Mouse (Mus musculus) adrenal gland, postnatal 25 days (tissue): Measurements from ENCODE around the gene Meis1. TPM values are rescaled to one million over a fixed set of nuclear protein-coding genes. Genes with fewer than 3 reads are reported as not detected.

ENCODE experiments used
- DNase-seq: peaks from one replicate; pipeline ENCODE4 v3.0.0; 2021; ENCODE audit warnings: mixed read lengths
- total RNA-seq: library from RNA; stranded (reverse); gene quantifications from 2 replicates; pipeline ENCODE4 v1.2.3, GENCODE M21; 2021

The Meis1 gene
- total RNA-seq, 1 experiment from 2014 or later, result 73.6 TPM

DNA sequence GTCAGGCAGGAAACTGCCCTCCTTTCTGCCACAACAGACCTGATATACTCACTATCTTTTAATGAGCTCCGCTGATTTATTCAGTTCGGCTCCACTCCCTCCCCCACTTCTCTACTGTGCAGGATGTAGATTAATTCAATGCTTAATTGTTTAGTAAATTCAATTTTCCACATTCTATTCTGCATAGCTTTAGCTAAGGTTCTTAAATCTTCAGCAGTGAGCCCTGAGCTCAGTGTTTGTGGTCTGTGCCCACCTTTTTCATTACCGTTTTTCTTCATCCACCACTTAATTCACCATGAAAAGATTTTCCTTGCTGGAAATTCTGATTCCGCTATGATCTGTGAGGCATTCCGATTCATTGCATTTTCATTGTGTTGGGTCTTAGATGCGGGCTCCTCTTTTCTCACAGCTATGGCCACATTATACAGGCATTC lies 28.5 kb downstream of the Meis1 start:
- no peak for DNase-seq

DNA sequence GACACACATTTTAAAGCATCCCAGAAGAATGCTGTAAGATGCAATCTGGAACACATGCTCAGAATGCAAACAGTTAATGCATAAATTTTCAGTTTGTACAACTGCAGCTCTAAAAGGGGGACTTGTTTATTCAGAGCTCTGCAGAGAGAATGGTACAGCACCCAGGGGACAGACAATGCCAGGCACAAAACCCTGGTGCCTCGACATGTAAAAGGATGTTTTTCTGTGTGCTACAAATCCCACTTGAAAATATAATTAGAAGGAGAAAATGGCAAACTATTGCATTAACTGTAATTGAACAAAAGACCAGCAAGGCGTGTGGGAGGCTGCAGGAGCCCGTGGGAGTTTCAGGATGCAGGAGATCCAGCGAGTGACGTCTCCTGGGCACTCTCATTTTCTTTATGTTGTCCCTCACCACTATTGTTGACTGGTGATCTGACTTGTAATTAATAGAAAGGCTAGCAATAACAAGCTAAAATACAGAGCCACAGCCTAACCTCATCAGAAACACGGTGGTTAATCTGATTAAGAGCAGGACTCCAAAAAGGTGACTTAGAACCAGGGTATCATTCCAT lies 29.0 kb downstream of the Meis1 start:
- DNase-seq, result no peak

DNA sequence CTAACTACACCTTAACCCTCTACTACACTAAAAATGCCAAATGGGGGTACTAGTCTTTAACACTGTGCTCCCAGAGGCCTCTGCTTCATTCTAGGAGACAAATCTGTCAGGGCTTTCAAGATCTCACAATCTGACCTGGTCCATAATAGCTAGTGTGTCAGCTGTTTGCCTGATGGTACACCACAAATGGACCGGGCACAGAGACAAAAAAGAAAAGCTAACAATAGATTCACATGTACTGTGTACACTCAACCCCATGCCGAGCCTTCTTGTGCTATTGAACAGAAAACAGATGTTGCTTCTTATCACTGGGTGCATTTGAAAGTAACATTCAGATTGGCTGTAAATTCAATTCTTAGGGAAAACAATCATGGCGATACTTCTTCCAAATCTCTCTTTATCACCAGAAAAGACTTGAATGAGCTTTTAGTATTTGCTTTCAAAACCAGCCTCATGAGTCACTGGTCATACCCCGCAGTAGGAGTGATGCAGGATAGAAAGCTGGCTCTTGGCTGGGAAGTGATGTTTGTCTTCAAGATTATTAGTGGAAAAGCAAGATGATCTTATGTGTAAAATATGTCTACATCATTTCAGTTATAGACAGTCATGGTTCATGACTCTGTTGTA lies 30.0 kb downstream of the Meis1 start:
- no peak for DNase-seq

DNA sequence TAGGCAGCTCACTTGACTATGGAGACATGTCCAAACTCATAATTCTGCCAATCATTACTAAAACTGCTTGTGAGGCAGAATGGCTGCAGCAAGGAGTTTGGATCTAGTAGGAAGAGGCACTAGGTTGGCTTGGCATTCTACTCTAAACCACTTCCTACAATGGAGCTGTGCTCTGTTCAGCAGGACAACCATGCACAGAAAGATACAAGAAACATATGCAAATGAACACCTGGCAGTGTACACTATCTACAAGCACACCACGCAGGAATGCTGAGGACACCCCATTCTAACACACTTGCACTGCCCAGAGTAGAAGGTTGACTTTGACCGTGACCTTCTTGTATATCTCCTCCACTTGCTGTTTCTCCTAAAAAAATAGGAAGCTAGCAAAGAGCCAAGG lies 35.0 kb downstream of the Meis1 start:
- DNase-seq, result no peak

DNA sequence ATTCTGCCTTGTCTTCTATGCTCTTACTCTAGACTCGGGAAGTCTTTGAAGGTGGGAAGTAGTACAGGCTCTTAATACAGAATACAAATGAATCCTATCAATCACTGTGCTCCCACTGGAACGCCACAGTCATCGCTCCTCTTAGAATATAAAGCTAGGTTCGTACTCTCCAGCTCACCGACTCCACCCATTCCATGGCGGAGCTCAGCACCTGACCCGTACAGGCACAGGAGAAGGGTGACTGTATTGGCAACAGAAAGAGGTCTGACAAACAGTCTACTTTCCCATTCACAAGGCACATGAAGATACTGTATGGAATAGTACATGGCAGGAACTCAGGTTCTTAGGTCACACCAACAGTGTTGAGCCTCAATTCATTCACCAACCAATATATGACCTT lies 35.5 kb downstream of the Meis1 start:
- no peak for DNase-seq

DNA sequence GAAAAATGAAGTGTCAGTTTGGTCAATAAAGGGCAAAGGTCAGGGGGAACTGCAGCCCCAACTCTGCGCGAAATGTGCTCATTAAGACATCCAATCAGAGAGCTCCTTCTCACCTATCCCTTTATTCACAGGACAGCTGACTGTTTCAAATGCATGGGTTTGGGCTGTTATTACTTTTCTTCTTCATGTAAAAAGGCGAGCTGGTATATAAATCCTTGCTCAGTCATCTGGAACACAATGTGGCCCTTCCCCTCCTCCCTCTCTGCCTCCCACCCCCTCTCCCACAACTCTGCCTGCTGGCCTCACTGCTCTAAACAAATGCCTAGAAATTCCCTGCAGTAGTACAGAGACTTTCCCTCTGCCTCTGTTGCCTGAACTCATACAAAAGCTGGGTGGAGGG lies 36.5 kb downstream of the Meis1 start:
- no peak for DNase-seq

DNA sequence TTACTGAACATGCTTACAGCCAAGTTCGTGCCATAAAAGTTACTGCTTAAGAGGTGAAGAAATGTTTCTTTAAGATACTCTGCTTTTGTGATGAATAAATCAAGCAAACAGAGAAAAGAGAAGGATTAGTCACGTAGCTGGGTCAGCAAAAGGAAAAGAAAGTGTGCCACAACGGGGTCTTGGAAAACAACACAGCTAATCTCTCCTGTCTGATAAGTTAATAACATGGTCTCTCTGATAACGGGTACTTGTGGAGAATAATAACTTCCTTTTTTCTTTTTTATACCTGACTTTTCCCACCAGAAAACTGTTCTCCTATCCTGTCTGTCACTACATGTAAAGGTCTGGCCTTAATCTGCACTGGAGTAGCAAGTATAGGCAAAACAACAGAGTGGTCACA lies 37.4 kb downstream of the Meis1 start:
- no peak for DNase-seq

DNA sequence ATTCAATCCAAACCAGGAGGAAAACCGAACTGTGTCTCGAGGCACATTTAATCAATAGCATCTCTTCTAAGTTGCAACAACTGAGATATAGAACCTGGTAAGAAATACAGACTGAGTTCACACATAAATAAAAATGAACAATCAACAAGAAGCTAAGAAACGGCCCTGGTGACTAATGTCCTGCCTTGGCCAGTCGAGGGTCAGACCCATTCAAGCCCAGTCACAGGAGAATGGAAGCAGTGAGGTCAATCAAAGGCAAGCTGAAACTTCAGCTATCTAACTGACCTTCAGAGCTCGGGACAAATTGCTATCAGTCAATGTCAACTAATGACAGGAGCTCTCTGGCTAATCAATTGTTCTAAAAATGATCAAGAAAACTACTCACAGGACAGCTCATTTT lies 38.2 kb downstream of the Meis1 start:
- no peak for DNase-seq

DNA sequence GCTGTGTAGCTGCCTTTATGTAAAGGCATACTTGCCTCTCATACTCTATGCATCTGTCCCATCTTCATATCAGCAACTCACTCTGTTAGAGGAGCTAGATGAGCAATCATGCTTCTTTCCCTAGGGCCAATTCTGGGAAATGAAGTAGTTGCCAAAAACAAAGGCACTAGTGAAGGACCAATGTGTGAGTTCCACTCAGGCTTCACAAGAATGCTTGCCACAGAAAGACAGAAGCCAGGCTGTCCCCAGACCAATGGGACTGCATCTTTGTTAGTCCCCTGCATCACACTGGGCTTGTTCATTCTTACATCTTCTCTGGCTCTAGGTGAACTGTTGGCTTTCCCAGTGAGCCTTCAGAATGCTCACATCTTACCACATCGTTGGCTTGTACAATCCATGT lies 43.7 kb downstream of the Meis1 start:
- DNase-seq, result no peak

DNA sequence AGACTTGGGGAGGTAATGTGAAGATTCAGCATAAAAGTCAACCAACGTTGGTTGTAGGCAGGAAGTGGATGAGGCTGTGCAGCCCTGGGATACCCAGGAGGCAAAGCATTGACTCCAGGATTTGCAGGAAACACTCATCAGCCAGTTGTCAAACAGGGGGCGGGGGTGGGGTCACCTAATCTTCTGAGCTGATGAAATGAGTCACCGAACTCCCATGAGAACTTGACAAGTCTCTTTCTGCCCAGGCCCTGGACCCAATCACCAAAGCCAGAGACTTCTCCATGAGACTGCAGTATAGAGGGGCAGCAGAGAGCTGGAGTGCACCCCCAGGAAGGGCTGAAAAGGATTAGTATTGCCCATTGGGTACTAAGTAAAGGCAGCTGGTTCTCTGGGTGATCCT lies 45.0 kb downstream of the Meis1 start:
- no peak for DNase-seq

DNA sequence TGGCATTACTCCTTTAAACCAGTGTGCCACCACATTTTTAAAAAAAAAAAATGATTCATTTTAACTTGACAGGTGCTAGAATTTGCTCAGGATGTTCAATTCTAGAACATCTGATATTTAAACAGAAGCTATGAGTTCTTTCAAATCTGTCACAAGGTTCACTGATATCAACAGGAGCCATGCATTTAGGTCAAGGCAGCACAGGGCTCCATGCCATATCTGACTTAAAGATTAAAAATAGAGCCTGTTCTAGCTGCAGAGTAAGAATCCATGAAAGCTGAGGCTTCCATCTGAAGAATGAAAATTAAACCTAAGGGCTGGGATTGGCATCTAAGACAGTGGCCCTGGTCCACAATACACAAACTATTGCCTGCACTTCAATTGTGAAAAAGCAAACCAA lies 45.8 kb downstream of the Meis1 start:
- DNase-seq, result no peak

DNA sequence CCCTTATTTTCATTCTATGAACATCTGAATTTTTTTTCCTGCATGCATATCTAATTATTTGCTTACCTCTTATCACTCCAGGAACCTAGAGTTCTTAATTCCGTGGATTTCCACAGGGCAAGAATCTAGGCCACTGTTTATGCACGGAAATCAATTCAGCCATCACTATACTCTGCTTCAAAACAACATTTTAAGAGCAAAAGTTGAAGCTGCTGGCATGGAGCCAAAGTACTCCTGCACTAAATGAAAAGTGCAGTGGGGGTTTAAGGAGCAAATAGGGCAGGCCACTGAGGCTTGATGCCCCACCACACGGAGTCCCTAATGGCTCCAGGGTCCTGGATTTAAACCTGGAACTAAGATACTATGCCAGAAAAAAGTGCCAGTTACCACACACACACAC lies 47.2 kb downstream of the Meis1 start:
- DNase-seq, result no peak

DNA sequence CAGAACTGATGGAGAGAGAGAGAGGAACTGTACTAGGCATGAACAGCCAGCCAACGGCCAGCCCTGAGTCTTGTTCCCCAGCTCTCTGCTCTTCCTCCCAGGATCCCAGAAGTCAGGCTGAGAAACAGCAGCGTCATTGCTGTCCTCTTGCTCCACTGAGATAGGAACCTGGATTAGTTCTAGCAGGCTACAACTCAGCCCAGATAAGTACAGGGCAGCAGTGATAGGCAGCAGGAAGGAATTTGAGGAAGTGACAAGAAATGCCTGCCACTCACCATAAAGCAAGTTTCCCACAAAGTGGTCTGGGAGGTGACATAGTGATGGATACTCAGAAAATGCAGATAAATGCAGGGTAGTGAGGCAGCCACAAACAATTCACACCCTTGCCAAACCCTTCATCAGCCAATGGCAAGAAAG lies 48.9 kb downstream of the Meis1 start:
- DNase-seq, result no peak

DNA sequence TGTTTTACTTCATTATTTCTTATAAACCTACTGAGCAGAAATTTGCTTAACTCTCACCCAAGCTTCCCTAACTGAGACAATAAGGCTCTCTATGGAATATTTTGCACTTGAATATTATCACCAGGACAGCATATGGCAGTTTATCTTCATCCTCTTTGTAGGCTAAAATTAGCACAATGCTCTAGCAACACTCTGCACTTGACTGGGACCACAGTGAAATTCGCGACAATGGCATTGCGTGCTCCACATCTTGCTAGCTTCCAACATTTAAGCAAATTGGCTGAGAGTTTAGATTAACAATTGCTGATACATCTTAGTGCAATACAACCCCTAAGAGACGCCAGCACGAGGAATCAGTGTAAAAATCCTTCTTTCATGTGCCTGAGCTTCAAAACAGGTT lies 54.4 kb downstream of the Meis1 start:
- DNase-seq, result no peak

DNA sequence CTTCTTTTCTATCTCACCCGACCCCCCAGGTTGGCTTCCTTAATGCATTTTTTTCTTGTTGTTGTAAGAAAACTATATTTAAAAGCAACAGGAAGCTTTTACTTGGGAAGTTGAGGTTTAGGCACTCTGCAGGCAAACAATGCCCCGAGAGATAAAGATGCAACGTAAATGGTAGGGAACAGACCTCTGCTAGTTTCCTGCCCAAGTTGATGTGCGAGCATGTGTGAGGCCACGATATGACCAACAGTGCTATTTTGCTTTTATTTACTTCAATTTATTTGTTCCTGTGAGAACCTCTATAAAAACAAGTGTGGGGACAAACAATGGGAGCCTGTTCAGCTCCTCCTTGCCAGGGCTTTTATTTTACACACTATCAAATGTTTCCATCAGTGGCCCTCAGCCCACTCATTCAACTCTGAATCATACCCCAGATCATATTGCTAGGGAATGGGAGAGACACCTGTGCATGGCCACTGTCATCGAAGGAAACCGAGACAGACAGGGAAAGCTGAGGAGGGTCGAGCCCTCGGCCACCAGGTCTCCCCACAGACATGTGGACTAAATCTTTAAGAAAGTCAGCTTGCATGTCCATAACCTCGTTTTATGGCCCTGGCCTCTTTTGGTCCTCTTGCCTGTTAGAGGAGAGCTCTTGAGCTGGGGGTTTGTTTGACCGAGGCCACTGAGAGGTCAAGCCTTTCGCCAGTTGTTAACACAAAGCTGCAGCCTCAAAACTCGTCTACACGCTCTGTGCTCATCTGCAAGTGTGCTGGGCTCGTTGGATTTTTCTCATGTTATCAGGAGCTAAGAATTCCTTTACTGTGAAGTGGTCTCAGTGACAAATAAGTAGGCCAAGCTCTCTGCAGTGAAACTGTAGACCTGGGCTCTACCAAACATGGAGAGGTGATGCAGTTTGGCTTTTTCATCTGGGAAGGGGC lies 55.3 kb downstream of the Meis1 start:
- no peak for DNase-seq

DNA sequence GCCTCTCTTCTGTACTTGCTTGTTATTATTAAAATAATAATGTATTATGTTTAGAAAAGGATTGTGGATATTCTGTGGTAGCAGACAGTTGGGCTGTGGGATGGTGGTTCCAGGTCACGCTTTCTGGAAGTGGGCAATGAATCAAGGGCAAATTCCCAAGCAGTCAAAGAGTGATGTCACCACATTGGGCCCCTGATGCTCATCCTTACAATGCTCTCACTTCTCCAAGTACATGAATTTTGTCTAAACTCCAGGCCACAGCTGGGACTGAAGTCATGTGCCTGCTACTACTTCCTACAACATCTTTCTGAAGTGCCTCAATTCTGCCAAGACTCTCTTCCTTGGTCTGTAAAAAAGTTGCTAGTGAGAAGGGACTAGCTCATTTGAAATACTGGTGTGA lies 59.3 kb downstream of the Meis1 start:
- no peak for DNase-seq

DNA sequence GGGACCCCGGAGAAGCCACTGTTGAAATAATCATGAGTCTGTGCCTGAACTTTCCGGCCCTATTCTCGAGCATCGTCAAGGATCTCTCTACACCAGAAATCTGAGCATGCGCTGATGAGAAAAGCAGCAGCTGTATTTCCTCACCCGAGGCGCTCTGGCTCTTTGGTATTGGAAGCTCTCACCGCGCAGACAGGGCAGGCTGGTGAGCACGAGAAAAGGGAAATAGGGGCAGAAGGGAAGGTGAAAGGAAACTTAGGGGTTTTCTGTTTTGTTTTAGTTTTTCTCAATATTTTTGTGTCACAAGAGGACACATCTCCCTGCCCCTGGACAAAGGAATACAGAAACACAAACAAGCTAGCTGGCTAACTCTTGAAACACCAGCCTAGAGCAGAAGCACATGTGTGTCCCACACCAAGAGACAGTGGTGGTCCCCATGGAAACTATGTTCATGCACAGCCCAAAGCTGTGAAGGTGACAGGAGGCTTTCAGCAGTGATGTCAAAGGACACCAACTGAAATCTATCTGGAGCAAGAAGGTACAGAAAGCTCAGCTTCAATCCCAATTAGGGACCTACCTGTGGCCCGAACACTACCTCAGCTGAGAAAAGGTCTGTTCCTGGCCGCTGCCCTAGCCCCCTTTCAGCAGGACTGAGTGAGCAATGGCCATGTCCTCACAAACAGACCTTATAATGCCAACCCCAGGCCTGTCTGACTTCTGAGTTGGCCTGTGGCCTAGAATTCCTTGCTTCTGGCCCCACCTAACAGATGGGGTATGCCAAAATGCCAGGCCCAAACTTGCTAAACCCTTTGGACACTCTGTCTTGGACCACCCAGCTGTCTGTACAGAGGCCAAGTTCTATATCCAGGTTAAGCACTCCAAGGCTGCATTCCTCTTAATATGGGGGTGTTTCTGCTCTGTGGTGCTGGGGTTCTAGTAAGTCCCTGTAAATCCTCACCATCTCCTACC lies 60.7 kb downstream of the Meis1 start:
- DNase-seq, result no peak

DNA sequence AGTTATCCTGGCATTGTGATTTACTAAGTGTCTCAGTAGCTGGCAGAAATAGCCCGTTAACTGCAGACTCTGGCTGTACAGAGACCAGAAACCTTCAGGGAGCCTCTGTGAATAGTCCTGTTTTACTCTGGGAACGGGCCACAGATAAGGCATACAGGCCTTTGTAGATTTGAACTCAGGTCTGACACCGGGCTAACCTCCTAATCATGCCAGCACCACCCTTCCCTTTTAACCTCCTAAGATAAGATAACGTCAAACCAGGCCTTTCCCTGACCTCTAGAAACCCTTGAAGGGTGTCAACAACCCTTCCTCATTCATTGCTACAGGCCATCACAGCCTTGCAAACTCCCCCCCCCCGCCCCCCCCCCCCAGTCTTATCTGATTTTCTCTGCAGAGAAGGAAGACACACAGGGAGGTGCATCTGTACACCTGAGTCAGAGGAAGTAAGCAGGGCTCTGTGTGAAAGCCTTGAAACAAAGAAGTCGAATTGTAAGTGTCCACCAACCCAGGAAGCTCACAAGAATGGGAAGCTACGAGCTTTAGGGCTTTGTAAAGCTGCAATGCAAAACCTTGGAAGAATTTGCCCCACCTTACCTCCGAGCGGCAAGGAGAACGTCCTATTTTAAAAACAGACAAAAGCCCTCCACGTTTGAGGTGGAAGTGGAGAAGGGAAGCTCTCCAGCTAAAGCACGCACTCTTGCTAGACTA lies 61.5 kb downstream of the Meis1 start:
- DNase-seq, result no peak

DNA sequence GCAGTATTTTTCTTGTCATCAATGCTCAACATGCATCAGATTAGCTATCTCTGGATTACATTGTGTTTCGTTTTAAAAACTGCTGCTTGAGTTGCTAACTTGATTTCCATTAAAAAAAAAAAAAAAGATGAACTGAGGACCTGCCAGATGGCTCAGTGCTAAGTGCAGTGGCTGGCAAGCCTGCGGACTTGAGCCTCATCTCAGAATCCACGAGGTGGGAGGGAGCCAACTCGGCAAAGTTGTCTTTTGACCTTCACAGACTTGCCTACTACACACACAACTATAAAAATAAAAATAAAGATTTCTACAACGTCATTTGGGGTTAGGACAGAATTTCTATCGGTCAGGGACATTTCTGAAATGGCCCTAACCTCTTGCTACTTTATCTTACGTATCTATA lies 62.8 kb downstream of the Meis1 start:
- peak; percentile 50 for DNase-seq

DNA sequence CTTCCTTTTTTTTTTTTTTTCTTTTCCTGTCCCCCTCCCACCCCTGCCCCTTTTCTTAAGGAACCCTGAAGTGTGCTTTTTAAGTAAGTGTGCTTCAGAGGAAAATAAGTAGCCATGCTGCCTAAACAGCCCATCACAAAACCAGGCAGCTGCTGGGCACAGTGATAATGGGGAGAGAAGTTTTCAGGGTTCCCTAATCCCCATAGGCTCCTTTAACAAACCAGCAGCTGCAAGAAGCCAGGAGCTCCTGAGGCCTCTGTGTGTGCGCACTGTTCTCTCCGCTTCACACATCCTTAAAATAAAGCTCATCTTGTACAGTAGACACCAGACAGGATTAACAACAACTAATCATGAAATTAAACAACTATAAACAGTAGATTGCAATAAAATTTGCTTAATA lies 63.9 kb downstream of the Meis1 start:
- no peak for DNase-seq

DNA sequence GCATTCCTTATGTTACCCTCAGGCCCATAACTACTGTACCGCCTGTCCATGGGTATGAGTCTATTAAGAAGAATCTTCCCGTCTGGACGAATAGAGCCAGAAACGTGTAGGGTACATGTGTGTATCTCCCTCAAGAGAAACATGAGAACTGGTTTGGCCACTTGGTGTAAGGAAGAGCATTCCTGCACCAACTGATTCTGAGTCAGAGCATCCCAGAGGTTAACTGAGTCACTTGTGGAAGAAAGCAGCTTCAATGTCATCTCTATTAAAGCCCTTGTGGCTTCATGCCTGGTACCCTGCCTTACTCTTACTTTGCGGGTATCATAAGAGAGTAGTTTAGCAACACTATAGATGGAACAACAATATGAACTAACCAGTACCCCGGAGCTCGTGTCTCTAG lies 64.9 kb downstream of the Meis1 start:
- DNase-seq, result no peak
